Mouse (Mus musculus): Measurements from ENCODE around the gene Cdx2.

DNA sequence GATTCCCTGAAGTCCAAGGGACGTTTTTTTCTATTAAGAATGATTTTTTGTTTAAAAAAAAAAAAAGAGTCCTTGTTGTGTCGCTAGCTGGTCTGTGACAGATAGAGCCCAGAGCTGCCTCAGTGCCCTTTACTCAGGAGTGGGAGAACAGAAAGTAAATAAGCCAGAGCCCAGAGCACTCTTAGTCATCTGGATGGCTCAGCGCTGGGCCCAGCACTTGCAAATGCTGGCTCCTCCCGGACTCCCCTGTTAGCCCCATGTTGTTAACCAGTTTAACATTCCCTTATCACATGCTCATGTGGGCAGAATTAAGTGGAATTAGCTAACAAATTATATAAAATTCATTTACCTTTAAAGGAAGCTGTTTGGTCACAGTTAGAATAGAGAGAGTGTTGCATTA, 43.1 kb downstream of the Cdx2 start:
- TF ChIP-seq POLR2A (IDR thresholded peaks at IDR 0.05; ENCODE audit: borderline replicate concordance, extremely low read depth, insufficient read depth, insufficient read length, poor library complexity, severe bottlenecking) (no peak), CTCF (IDR thresholded peaks at IDR 0.05; ENCODE audit: borderline replicate concordance, extremely low read depth, insufficient read depth, insufficient read length) (no peak)

All from brain, embryonic 14.5 days (tissue).